Mouse (Mus musculus): ENCODE data around the gene Kif18b.

GRCm38 (mm10) chr11:102898408-102898807, 26.5 kb downstream of the Kif18b start:
- TF ChIP-seq POLR2A (IDR thresholded peaks at IDR 0.05; ENCODE audit: control insufficient read depth, extremely low read depth, insufficient read depth, low read length, poor library complexity) (no peak), CTCF (IDR thresholded peaks at IDR 0.05; ENCODE audit: borderline replicate concordance, control insufficient read depth, extremely low read depth, insufficient read depth, low read length, poor library complexity) (no peak)
